Mouse (Mus musculus): ENCODE data around the gene Creb5. TPM values are rescaled to one million over a fixed set of nuclear protein-coding genes. Genes with fewer than 3 reads are reported as not detected.

Creb5 gene
- polyA plus RNA-seq, 1 experiment = 6.1 TPM

- Histone ChIP-seq H3K4me1 (ENCODE audit: control insufficient read depth, insufficient read depth, low read length) (no peaks in the 10 kb centered on the region), H3K9ac (ENCODE audit: low read depth, poor library complexity, severe bottlenecking) (no peak overlapping the region), H3K27me3 (ENCODE audit: control insufficient read depth, insufficient read depth, low read length, poor library complexity, severe bottlenecking) (no peaks in the 10 kb centered on the region), H3K27ac (ENCODE audit: insufficient read depth, low read length) (no peak overlapping the region), H3K36me3 (ENCODE audit: control insufficient read depth, insufficient read depth, low read length, poor library complexity, severe bottlenecking) (no peaks in the 10 kb centered on the region), H3K4me3 (ENCODE audit: low read depth, low read length) (no peak overlapping the region), H3K9me3 (replicated peaks; ENCODE audit: control insufficient read depth, insufficient read depth, low read length, poor library complexity, severe bottlenecking) (no peaks in the 10 kb centered on the region)
- TF ChIP-seq CTCF (IDR thresholded peaks at IDR 0.05; ENCODE audit: low read depth, low read length) (no peak), POLR2A (IDR thresholded peaks at IDR 0.05; ENCODE audit: insufficient read depth, low read length) (no peak), EP300 (IDR thresholded peaks at IDR 0.05; ENCODE audit: insufficient read depth, low read depth, low read length) (no peak)
These were observed 228.5 kb downstream of the Creb5 start for GRCm38 (mm10) chr6:53515611-53516010.

DNA sequence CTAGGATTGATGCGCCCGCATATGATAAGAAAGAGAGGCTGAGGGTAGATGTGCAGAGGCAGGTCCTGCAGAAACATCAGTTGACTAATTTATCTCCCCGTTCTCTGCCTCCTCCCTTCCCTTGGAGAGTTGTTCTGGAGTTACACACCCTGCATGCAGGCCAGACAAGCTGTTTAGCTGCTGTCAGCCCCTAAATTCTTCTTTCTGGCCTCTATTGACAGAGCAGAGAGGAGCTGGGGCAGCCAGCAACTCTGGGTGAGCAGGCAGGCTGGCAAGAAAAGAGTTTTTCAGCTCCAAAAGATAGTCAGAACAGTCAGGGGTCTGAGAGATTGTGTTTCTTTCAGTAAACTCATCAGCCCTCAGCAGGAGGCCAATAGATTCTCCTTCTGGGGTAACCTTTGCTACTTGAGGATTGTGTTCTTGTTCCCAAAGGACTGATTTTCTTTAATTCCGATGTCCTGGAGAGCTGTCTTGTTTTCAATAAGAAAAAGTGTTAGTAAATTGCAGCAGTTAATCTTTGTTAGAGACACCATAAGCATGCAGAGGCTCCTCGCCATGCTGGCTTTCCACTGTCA, 230.4 kb downstream of the Creb5 start:
- no peak overlapping the region for H3K27ac ChIP-seq (ENCODE audit: insufficient read depth, low read length)
- H3K9ac ChIP-seq (ENCODE audit: low read depth, poor library complexity, severe bottlenecking) = no peak overlapping the region
- H3K4me3 ChIP-seq (ENCODE audit: low read depth, low read length) = no peak overlapping the region
- no peaks in the 10 kb centered on the region for H3K4me1 ChIP-seq (ENCODE audit: control insufficient read depth, insufficient read depth, low read length)
- no peaks in the 10 kb centered on the region for H3K36me3 ChIP-seq (ENCODE audit: control insufficient read depth, insufficient read depth, low read length, poor library complexity, severe bottlenecking)
- TF ChIP-seq CTCF (IDR thresholded peaks at IDR 0.05; ENCODE audit: low read depth, low read length) = no peak
- TF ChIP-seq EP300 (IDR thresholded peaks at IDR 0.05; ENCODE audit: insufficient read depth, low read depth, low read length) = no peak
- TF ChIP-seq POLR2A (IDR thresholded peaks at IDR 0.05; ENCODE audit: insufficient read depth, low read length) = no peak
- no peaks in the 10 kb centered on the region for H3K9me3 ChIP-seq (replicated peaks; ENCODE audit: control insufficient read depth, insufficient read depth, low read length, poor library complexity, severe bottlenecking)
- no peaks in the 10 kb centered on the region for H3K27me3 ChIP-seq (ENCODE audit: control insufficient read depth, insufficient read depth, low read length, poor library complexity, severe bottlenecking)

DNA sequence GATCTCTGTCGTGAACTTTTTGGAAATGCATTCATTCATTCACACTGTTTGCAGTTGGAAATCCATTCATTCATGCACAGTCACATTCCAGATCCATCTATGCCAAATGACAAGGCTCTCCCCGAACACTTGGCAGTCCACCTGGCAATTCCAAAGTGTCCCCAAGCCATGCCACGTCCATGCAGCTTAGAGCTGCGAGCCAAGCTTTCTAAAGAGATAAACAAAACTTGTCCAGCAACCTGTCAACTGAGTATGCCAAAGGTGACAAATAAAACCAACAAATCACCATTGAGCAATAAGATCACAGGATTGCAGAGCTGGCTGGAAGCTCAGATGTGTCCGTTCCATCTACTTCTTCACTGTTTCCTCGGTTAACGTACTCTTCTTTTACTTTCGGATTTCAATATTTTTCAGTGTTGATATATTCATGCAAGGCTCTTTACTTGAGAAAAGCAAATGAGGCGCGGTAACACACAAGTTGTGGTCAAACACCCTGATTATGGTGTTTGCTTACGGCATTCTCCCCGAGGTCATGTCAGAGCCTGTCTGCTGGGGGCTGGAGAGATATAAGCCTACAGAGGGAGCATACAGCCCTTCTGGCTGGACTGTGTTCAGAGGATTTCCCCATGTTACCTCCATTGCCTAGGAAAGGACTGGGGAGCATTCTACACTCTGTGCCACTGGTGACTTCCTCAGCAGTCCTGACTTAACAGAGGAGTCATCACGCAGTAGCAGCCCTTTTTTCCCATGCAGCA, 236.8 kb downstream of the Creb5 start:
- TF ChIP-seq EP300 (IDR thresholded peaks at IDR 0.05; ENCODE audit: insufficient read depth, low read depth, low read length) = no peak
- no peak for TF ChIP-seq POLR2A (IDR thresholded peaks at IDR 0.05; ENCODE audit: insufficient read depth, low read length)
- TF ChIP-seq CTCF (IDR thresholded peaks at IDR 0.05; ENCODE audit: low read depth, low read length) = no peak
- H3K9ac ChIP-seq (ENCODE audit: low read depth, poor library complexity, severe bottlenecking) = no peak overlapping the region
- no peaks in the 10 kb centered on the region for H3K36me3 ChIP-seq (ENCODE audit: control insufficient read depth, insufficient read depth, low read length, poor library complexity, severe bottlenecking)
- H3K4me1 ChIP-seq (ENCODE audit: control insufficient read depth, insufficient read depth, low read length) = no peaks in the 10 kb centered on the region
- no peak overlapping the region for H3K27ac ChIP-seq (ENCODE audit: insufficient read depth, low read length)
- H3K4me3 ChIP-seq (ENCODE audit: low read depth, low read length) = no peak overlapping the region
- H3K9me3 ChIP-seq (replicated peaks; ENCODE audit: control insufficient read depth, insufficient read depth, low read length, poor library complexity, severe bottlenecking) = no peaks in the 10 kb centered on the region
- H3K27me3 ChIP-seq (ENCODE audit: control insufficient read depth, insufficient read depth, low read length, poor library complexity, severe bottlenecking) = no peaks in the 10 kb centered on the region

GRCm38 (mm10) chr6:53526460-53526859, 239.4 kb downstream of the Creb5 start:
- Histone ChIP-seq H3K36me3 (ENCODE audit: control insufficient read depth, insufficient read depth, low read length, poor library complexity, severe bottlenecking) (no peaks in the 10 kb centered on the region), H3K27ac (ENCODE audit: insufficient read depth, low read length) (no peak overlapping the region), H3K4me3 (ENCODE audit: low read depth, low read length) (no peak overlapping the region), H3K9ac (ENCODE audit: low read depth, poor library complexity, severe bottlenecking) (no peak overlapping the region), H3K27me3 (ENCODE audit: control insufficient read depth, insufficient read depth, low read length, poor library complexity, severe bottlenecking) (no peaks in the 10 kb centered on the region), H3K4me1 (ENCODE audit: control insufficient read depth, insufficient read depth, low read length) (no peaks in the 10 kb centered on the region), H3K9me3 (replicated peaks; ENCODE audit: control insufficient read depth, insufficient read depth, low read length, poor library complexity, severe bottlenecking) (no peaks in the 10 kb centered on the region)
- TF ChIP-seq CTCF (IDR thresholded peaks at IDR 0.05; ENCODE audit: low read depth, low read length) = no peak
- no peak for TF ChIP-seq EP300 (IDR thresholded peaks at IDR 0.05; ENCODE audit: insufficient read depth, low read depth, low read length)
- no peak for TF ChIP-seq POLR2A (IDR thresholded peaks at IDR 0.05; ENCODE audit: insufficient read depth, low read length)

DNA sequence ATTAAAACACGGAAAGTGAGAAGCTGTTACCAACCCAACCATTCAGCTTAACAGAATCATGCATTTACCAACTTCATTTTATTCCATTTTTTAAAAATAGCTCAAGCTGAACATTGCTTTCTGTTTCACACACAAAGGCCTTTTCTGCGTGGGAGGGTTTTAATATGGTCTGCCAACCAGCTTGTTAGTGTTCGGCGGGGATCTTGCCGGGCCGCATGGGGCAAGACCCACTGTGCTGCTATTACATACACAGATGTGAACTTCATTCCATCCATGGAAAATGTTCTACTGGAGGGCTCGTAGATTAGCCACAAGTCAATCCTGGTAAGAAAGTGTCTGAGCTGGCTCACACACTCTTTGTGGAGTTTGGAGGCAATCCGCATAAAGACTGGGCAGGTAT, 243.7 kb downstream of the Creb5 start:
- no peaks in the 10 kb centered on the region for H3K27me3 ChIP-seq (ENCODE audit: control insufficient read depth, insufficient read depth, low read length, poor library complexity, severe bottlenecking)
- no peaks in the 10 kb centered on the region for H3K36me3 ChIP-seq (ENCODE audit: control insufficient read depth, insufficient read depth, low read length, poor library complexity, severe bottlenecking)
- H3K4me1 ChIP-seq (ENCODE audit: control insufficient read depth, insufficient read depth, low read length) = no peaks in the 10 kb centered on the region
- no peak for TF ChIP-seq CTCF (IDR thresholded peaks at IDR 0.05; ENCODE audit: low read depth, low read length)
- TF ChIP-seq EP300 (IDR thresholded peaks at IDR 0.05; ENCODE audit: insufficient read depth, low read depth, low read length) = no peak
- TF ChIP-seq POLR2A (IDR thresholded peaks at IDR 0.05; ENCODE audit: insufficient read depth, low read length) = no peak
- H3K9me3 ChIP-seq (replicated peaks; ENCODE audit: control insufficient read depth, insufficient read depth, low read length, poor library complexity, severe bottlenecking) = no peaks in the 10 kb centered on the region
- no peak overlapping the region for H3K27ac ChIP-seq (ENCODE audit: insufficient read depth, low read length)
- H3K9ac ChIP-seq (ENCODE audit: low read depth, poor library complexity, severe bottlenecking) = no peak overlapping the region
- H3K4me3 ChIP-seq (ENCODE audit: low read depth, low read length) = no peak overlapping the region

GRCm38 (mm10) chr6:53531461-53531860, 244.4 kb downstream of the Creb5 start:
- H3K9me3 ChIP-seq (replicated peaks; ENCODE audit: control insufficient read depth, insufficient read depth, low read length, poor library complexity, severe bottlenecking) = no peaks in the 10 kb centered on the region
- H3K27ac ChIP-seq (ENCODE audit: insufficient read depth, low read length) = no peak overlapping the region
- H3K9ac ChIP-seq (ENCODE audit: low read depth, poor library complexity, severe bottlenecking) = no peak overlapping the region
- no peaks in the 10 kb centered on the region for H3K36me3 ChIP-seq (ENCODE audit: control insufficient read depth, insufficient read depth, low read length, poor library complexity, severe bottlenecking)
- H3K4me1 ChIP-seq (ENCODE audit: control insufficient read depth, insufficient read depth, low read length) = no peaks in the 10 kb centered on the region
- H3K4me3 ChIP-seq (ENCODE audit: low read depth, low read length) = no peak overlapping the region
- no peaks in the 10 kb centered on the region for H3K27me3 ChIP-seq (ENCODE audit: control insufficient read depth, insufficient read depth, low read length, poor library complexity, severe bottlenecking)
- no peak for TF ChIP-seq EP300 (IDR thresholded peaks at IDR 0.05; ENCODE audit: insufficient read depth, low read depth, low read length)
- no peak for TF ChIP-seq CTCF (IDR thresholded peaks at IDR 0.05; ENCODE audit: low read depth, low read length)
- no peak for TF ChIP-seq POLR2A (IDR thresholded peaks at IDR 0.05; ENCODE audit: insufficient read depth, low read length)

Measured in ES-Bruce4 (cell line).